Mouse (Mus musculus): ENCODE data around the gene Sap30. TPM values are rescaled to one million over a fixed set of nuclear protein-coding genes. Genes with fewer than 3 reads are reported as not detected.

The Sap30 gene
- polyA plus RNA-seq, 1 experiment from 2014 or later = 19.9 TPM

GRCm38 (mm10) chr8:57436437-57436796, 51.2 kb downstream of the Sap30 start:
- WGBS = 86% methylated on average over 9 of the region's 9 CpGs
- no peak overlapping the region for H3K4me3 ChIP-seq (ENCODE audit: low read depth, low read length)
- no peak for TF ChIP-seq CTCF (IDR thresholded peaks at IDR 0.05; ENCODE audit: low read depth)
- H3K4me1 ChIP-seq (replicated peaks; ENCODE audit: control insufficient read depth, insufficient read depth, low read length) = no peaks in the 10 kb centered on the region
- no peak overlapping the region for H3K9ac ChIP-seq (ENCODE audit: low read depth, low read length)
- H3K9me3 ChIP-seq (ENCODE audit: control insufficient read depth) = no peaks in the 10 kb centered on the region
- H3K27ac ChIP-seq (ENCODE audit: low read depth, low read length) = no peak overlapping the region
- no peak for ATAC-seq
- no peaks in the 10 kb centered on the region for H3K27me3 ChIP-seq (replicated peaks; ENCODE audit: control insufficient read depth, insufficient read depth, low read length)
- no peaks in the 10 kb centered on the region for H3K36me3 ChIP-seq (ENCODE audit: control insufficient read depth, insufficient read depth)
- H3K4me2 ChIP-seq (replicated peaks; ENCODE audit: low read depth) = no peak overlapping the region

GRCm38 (mm10) chr8:57435768-57436436, 51.8 kb downstream of the Sap30 start:
- Histone ChIP-seq H3K4me2 (replicated peaks; ENCODE audit: low read depth) (no peak overlapping the region), H3K27ac (ENCODE audit: low read depth, low read length) (no peak overlapping the region), H3K27me3 (replicated peaks; ENCODE audit: control insufficient read depth, insufficient read depth, low read length) (no peaks in the 10 kb centered on the region), H3K9ac (ENCODE audit: low read depth, low read length) (no peak overlapping the region), H3K36me3 (ENCODE audit: control insufficient read depth, insufficient read depth) (no peaks in the 10 kb centered on the region), H3K9me3 (ENCODE audit: control insufficient read depth) (no peaks in the 10 kb centered on the region), H3K4me1 (replicated peaks; ENCODE audit: control insufficient read depth, insufficient read depth, low read length) (no peaks in the 10 kb centered on the region), H3K4me3 (ENCODE audit: low read depth, low read length) (no peak overlapping the region)
- 61% methylated on average over 18 of the region's 18 CpGs for WGBS
- no peak for TF ChIP-seq CTCF (IDR thresholded peaks at IDR 0.05; ENCODE audit: low read depth)
- no peak for ATAC-seq

GRCm38 (mm10) chr8:57432802-57433201, 54.9 kb downstream of the Sap30 start:
- no peak overlapping the region for H3K4me2 ChIP-seq (replicated peaks; ENCODE audit: low read depth)
- no peaks in the 10 kb centered on the region for H3K9me3 ChIP-seq (ENCODE audit: control insufficient read depth)
- no peak overlapping the region for H3K9ac ChIP-seq (ENCODE audit: low read depth, low read length)
- WGBS = 73% methylated on average over 5 of the region's 5 CpGs
- H3K36me3 ChIP-seq (ENCODE audit: control insufficient read depth, insufficient read depth) = no peaks in the 10 kb centered on the region
- peaks cover 6% of the 10 kb centered on the region; the same call in 1 of the 2 replicates for H3K27me3 ChIP-seq (replicated peaks; ENCODE audit: control insufficient read depth, insufficient read depth, low read length)
- no peak overlapping the region for H3K4me3 ChIP-seq (ENCODE audit: low read depth, low read length)
- no peaks in the 10 kb centered on the region for H3K4me1 ChIP-seq (replicated peaks; ENCODE audit: control insufficient read depth, insufficient read depth, low read length)
- no peak for TF ChIP-seq CTCF (IDR thresholded peaks at IDR 0.05; ENCODE audit: low read depth)
- no peak overlapping the region for H3K27ac ChIP-seq (ENCODE audit: low read depth, low read length)
- no peak for ATAC-seq

Other genes with a start within 250 kb of the Sap30 start
- gene Hand2, start 166.9 kb downstream of the Sap30 start, polyA plus RNA-seq (2015; fragmentation: Nextera tagmentation; extraction: Ambion mirVana) = 3.5 and 3.9 TPM in 2 replicates
- gene Scrg1, start 31.9 kb downstream of the Sap30 start, polyA plus RNA-seq (2015; fragmentation: Nextera tagmentation; extraction: Ambion mirVana) = 0.74 and 0.98 TPM in 2 replicates
- 197 and 201 TPM in 2 replicates for gene Hmgb2, start 24.0 kb upstream of the Sap30 start, polyA plus RNA-seq (2015; fragmentation: Nextera tagmentation; extraction: Ambion mirVana)
- gene Galnt7, start 165.2 kb upstream of the Sap30 start, polyA plus RNA-seq (2015; fragmentation: Nextera tagmentation; extraction: Ambion mirVana) = 20.2 and 22.4 TPM in 2 replicates

All from intestine, postnatal 0 days (tissue).